Mouse (Mus musculus) lung, postnatal 0 days (tissue): ENCODE results near the gene B3gnt8. TPM values are rescaled to one million over a fixed set of nuclear protein-coding genes. Genes with fewer than 3 reads are reported as not detected.
A peak's percentile ranks its signal among the peaks of the same experiment; 100 is the strongest.

ENCODE experiments used
- ATAC-seq: fragments of 200-750 bp; cut with Nextera tagmentation; 2 replicates; pipeline ENCODE4 v1.8.0; 2017; ENCODE audit warnings: moderate library complexity
- DNase-seq: peaks from one replicate; pipeline ENCODE4 v3.0.0-alpha.2; 2016; ENCODE audit warnings: low spot score
- H3K27ac ChIP-seq: fragments of 300-500 bp; sonication (generic); 2 replicates; pipeline ENCODE4 v1.5.1; 2014; ENCODE audit warnings: antibody characterized with exemption, mild to moderate bottlenecking, low read length, mixed read lengths
- H3K27me3 ChIP-seq: fragments of 300-500 bp; sonication (generic); replicated peaks from 2 replicates; pipeline ENCODE4 v1.6.1; 2014; ENCODE audit warnings: low read length, mixed read lengths; ENCODE audit not compliant: insufficient read depth
- H3K36me3 ChIP-seq: fragments of 300-500 bp; sonication (generic); 2 replicates; pipeline ENCODE4 v1.6.1; 2014; ENCODE audit warnings: low read length, mixed read lengths; ENCODE audit not compliant: insufficient read depth
- H3K4me1 ChIP-seq: fragments of 300-500 bp; sonication (generic); 2 replicates; pipeline ENCODE4 v1.6.1; 2014; ENCODE audit warnings: antibody characterized with exemption, low read depth, low read length, mixed read lengths; ENCODE audit not compliant: insufficient read depth
- H3K4me2 ChIP-seq: fragments of 300-500 bp; sonication (generic); replicated peaks from 2 replicates; pipeline ENCODE4 v1.6.1; 2014; ENCODE audit warnings: low read depth, mild to moderate bottlenecking, low read length, moderate library complexity, mixed read lengths
- H3K4me3 ChIP-seq: fragments of 300-500 bp; sonication (generic); 2 replicates; pipeline ENCODE4 v1.5.1; 2014; ENCODE audit warnings: low read depth, low read length
- H3K9ac ChIP-seq: fragments of 300-500 bp; sonication (generic); replicated peaks from 2 replicates; pipeline ENCODE4 v1.6.1; 2014; ENCODE audit warnings: low read depth, mild to moderate bottlenecking
- H3K9me3 ChIP-seq: fragments of 300-500 bp; sonication (generic); 2 replicates; pipeline ENCODE4 v1.6.1; 2016; ENCODE audit warnings: low read length, mixed read lengths
- CTCF ChIP-seq: IDR thresholded peaks from 2 replicates; pipeline ENCODE4 v1.5.1; 2016; ENCODE audit warnings: antibody characterized with exemption, mild to moderate bottlenecking
- EP300 ChIP-seq: IDR thresholded peaks from 2 replicates; pipeline ENCODE4 v1.6.1; 2016; ENCODE audit warnings: antibody characterized with exemption, mild to moderate bottlenecking, control low read depth
- WGBS: fragments of 180-500 bp; shearing (Covaris S2); extraction: QIAGEN DNeasy Blood & Tissue Kit; methylation state at CpG from one replicate; pipeline ENCODE4 v1.1.7; 2014; 5-methylcytosine and 5-hydroxymethylcytosine counted together
- polyA plus RNA-seq: library from polyadenylated mRNA; unstranded; fragments of >200 nt; fragmentation: Nextera tagmentation; extraction: Ambion mirVana; gene quantifications from 2 replicates; pipeline ENCODE4 v1.2.1, GENCODE M21; 2015

B3gnt8 gene
- polyA plus RNA-seq, 1 experiment from 2014 or later = 10.9 TPM

GRCm38 (mm10) chr7:25623857-25624370 is 2.5 kb upstream of the B3gnt8 start:
- no peak for DNase-seq
- Histone ChIP-seq H3K4me2 (no peak overlapping the region), H3K4me1 (peaks cover 17% of the 10 kb centered on the region; the same call in 1 of the 2 replicates), H3K9ac (no peak overlapping the region), H3K27me3 (no peaks in the 10 kb centered on the region), H3K27ac (no peak overlapping the region), H3K36me3 (peaks cover 9% of the 10 kb centered on the region; the same call in 1 of the 2 replicates), H3K4me3 (no peak overlapping the region), H3K9me3 (no peaks in the 10 kb centered on the region)
- 88% methylated on average over 11 of the region's 11 CpGs for WGBS
- TF ChIP-seq EP300 (no peak), CTCF (no peak)
- no peak for ATAC-seq

- Histone ChIP-seq H3K27me3 (no peaks in the 10 kb centered on the region), H3K4me3 (no peak overlapping the region), H3K9me3 (no peaks in the 10 kb centered on the region), H3K4me2 (no peak overlapping the region), H3K36me3 (peaks cover 9% of the 10 kb centered on the region; the same call in 1 of the 2 replicates), H3K27ac (no peak overlapping the region), H3K9ac (no peak overlapping the region), H3K4me1 (peaks cover 13% of the 10 kb centered on the region; the same call in 1 of the 2 replicates)
- 43% methylated on average over 5 of the region's 5 CpGs for WGBS
- no peak for DNase-seq
- peak; percentile 3; the same call in 1 of the 2 replicates for ATAC-seq
- no peak for TF ChIP-seq EP300
- TF ChIP-seq CTCF = no peak
Observed at GRCm38 (mm10) chr7:25624851-25625250, 1.6 kb upstream of the B3gnt8 start.

- Histone ChIP-seq H3K4me2 (no peak overlapping the region), H3K9ac (no peak overlapping the region), H3K9me3 (no peaks in the 10 kb centered on the region), H3K27ac (no peak overlapping the region), H3K27me3 (no peaks in the 10 kb centered on the region), H3K4me1 (peaks cover 13% of the 10 kb centered on the region; the same call in 1 of the 2 replicates), H3K4me3 (no peak overlapping the region), H3K36me3 (peaks cover 9% of the 10 kb centered on the region; the same call in 1 of the 2 replicates)
- ATAC-seq = no peak
- TF ChIP-seq CTCF (peak; percentile 71), EP300 (no peak)
- DNase-seq = peak; percentile 29
- WGBS = 75% methylated on average over 10 of the region's 10 CpGs
Observed at GRCm38 (mm10) chr7:25625594-25626250, 732 bp upstream of the B3gnt8 start.

GRCm38 (mm10) chr7:25627431-25628322 is 1.2 kb downstream of the B3gnt8 start:
- Histone ChIP-seq H3K27ac (peak overlapping the region; percentile 62; the same call in 1 of the 2 replicates), H3K9me3 (no peaks in the 10 kb centered on the region), H3K36me3 (peaks cover 11% of the 10 kb centered on the region; the same call in 1 of the 2 replicates), H3K27me3 (no peaks in the 10 kb centered on the region), H3K4me1 (peaks cover 13% of the 10 kb centered on the region; the same call in 1 of the 2 replicates), H3K4me2 (peak overlapping the region; percentile 77), H3K4me3 (peak overlapping the region; percentile 42), H3K9ac (peak overlapping the region; percentile 36; the same call in 1 of the 2 replicates)
- 11% methylated on average over 38 of the region's 38 CpGs for WGBS
- ATAC-seq (peak; percentile 88), DNase-seq (peak; percentile 72)
- TF ChIP-seq CTCF (no peak), EP300 (no peak)

- WGBS = 58% methylated on average over 8 of the region's 8 CpGs
- Histone ChIP-seq H3K27me3 (no peaks in the 10 kb centered on the region), H3K4me1 (peaks cover 13% of the 10 kb centered on the region; the same call in 1 of the 2 replicates), H3K4me2 (peak overlapping the region; percentile 77), H3K9me3 (no peaks in the 10 kb centered on the region), H3K4me3 (no peak overlapping the region), H3K9ac (no peak overlapping the region), H3K36me3 (peaks cover 14% of the 10 kb centered on the region), H3K27ac (no peak overlapping the region)
- no peak for TF ChIP-seq CTCF
- no peak for TF ChIP-seq EP300
- DNase-seq = no peak
- ATAC-seq = no peak
Observed at GRCm38 (mm10) chr7:25628323-25628620, 1.8 kb downstream of the B3gnt8 start.

GRCm38 (mm10) chr7:25632679-25633078 is 6.2 kb downstream of the B3gnt8 start:
- Histone ChIP-seq H3K4me2 (no peak overlapping the region), H3K36me3 (peaks cover 6% of the 10 kb centered on the region), H3K27me3 (no peaks in the 10 kb centered on the region), H3K4me3 (no peak overlapping the region), H3K9ac (no peak overlapping the region), H3K4me1 (peaks cover 6% of the 10 kb centered on the region; the same call in 1 of the 2 replicates), H3K9me3 (no peaks in the 10 kb centered on the region), H3K27ac (no peak overlapping the region)
- peak; percentile 37 for ATAC-seq
- TF ChIP-seq CTCF (no peak), EP300 (no peak)
- 79% methylated on average over 5 of the region's 5 CpGs for WGBS
- peak; percentile 51 for DNase-seq
